Comparison of ENCODE assay signal across 10 mouse cellular contexts in the genomic region with DNA sequence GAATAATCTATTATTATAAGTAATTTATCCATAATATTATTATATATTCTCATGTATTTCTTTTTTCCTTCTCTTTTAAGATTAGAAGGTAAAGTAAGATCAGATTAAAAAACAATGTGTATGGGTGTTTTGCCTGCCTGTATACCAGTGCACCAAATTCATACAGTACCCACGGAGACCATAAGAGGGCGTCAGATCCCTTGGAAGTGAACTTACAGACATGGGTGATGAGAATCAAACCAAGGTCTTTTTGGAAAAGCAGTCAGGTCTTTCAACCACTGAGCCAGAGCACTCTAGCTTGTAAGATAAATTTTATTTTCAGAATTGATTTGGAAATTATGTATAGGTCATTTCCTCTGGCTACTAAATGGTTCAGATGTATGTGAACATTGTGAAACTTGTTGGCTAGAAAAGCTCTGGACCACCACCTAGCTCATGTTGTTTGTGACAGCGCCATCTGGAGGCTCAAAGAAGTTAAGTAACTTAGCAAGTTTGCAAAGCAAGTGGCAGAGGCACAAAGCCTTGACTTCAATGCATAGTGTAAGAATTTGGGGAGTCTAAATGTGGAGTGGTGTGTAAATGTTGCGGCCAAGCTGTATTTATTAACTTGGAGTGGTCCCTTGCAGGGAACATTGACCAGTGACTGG. TPM values are rescaled to one million over a fixed set of nuclear protein-coding genes. Genes with fewer than 3 reads are reported as not detected.
DNase-seq lines count a peak whose midpoint lies in the region; ATAC-seq and TF ChIP-seq lines count a peak whose summit lies in the region.
"Had no signal": no experiment of that assay in that cellular context is flagged by ENCODE, and none has a peak within 500 bp of the region (broad histone marks: within the 10 kb centered on the region; RNA-seq: fewer than 3 reads in every experiment).

No protein-coding gene starts in this region.

- no peak for ATAC-seq in forebrain, postnatal 0 days
- no peak for ATAC-seq in forebrain, embryonic 16.5 days
- no peak for ATAC-seq in midbrain, postnatal 0 days (ENCODE audit: low FRiP score)
- ATAC-seq in midbrain, embryonic 11.5 days (ENCODE audit: low FRiP score): no peak
- ATAC-seq in granulocyte monocyte progenitor cell, adult 5-6 weeks (replicated peaks; ENCODE audit: poor library complexity, severe bottlenecking): peak; percentile 84

- no peak overlapping the region for H3K4me3 ChIP-seq in forebrain, postnatal 0 days (ENCODE audit: low read depth, low read length)
- H3K4me3 ChIP-seq in forebrain, embryonic 16.5 days (replicated peaks; ENCODE audit: low read length): no peak overlapping the region
- no peak overlapping the region for H3K4me3 ChIP-seq in midbrain, postnatal 0 days (ENCODE audit: low read depth, low read length)
- no peak overlapping the region for H3K4me3 ChIP-seq in midbrain, embryonic 11.5 days (ENCODE audit: low read depth, low read length)
- H3K4me3 ChIP-seq: heart, embryonic 13.5 days had no signal

- peak; percentile 31 for DNase-seq in forebrain, postnatal 0 days
- DNase-seq in midbrain, postnatal 0 days (ENCODE audit: low spot score): peak; percentile 44
- DNase-seq in midbrain, embryonic 11.5 days (ENCODE audit: low spot score, missing footprints): no peak
- peak; percentile 64 for DNase-seq in thymus, postnatal 4 days
- DNase-seq in gastrocnemius, postnatal 25 days: no peak
- no peak for DNase-seq in testis, postnatal 10 days (ENCODE audit: low spot score)

- no peak overlapping the region for H3K9ac ChIP-seq in forebrain, postnatal 0 days
- no peak overlapping the region for H3K9ac ChIP-seq in forebrain, embryonic 16.5 days (replicated peaks; ENCODE audit: low read depth, low read length)
- no peak overlapping the region for H3K9ac ChIP-seq in midbrain, postnatal 0 days (replicated peaks; ENCODE audit: low read length, poor library complexity, severe bottlenecking)
- H3K9ac ChIP-seq in midbrain, embryonic 11.5 days (ENCODE audit: low read length): no peak overlapping the region
- H3K9ac ChIP-seq: heart, embryonic 13.5 days had no signal

- no peaks in the 10 kb centered on the region for H3K36me3 ChIP-seq in forebrain, postnatal 0 days (ENCODE audit: insufficient read depth)
- no peaks in the 10 kb centered on the region for H3K36me3 ChIP-seq in forebrain, embryonic 16.5 days (ENCODE audit: control insufficient read depth, insufficient read depth)
- H3K36me3 ChIP-seq in midbrain, postnatal 0 days (ENCODE audit: insufficient read depth, low read length): no peaks in the 10 kb centered on the region
- no peaks in the 10 kb centered on the region for H3K36me3 ChIP-seq in midbrain, embryonic 11.5 days (ENCODE audit: control insufficient read depth, insufficient read depth, low read length)
- H3K36me3 ChIP-seq: heart, embryonic 13.5 days had no signal

- H3K4me2 ChIP-seq in forebrain, postnatal 0 days (ENCODE audit: low read depth): no peak overlapping the region
- no peak overlapping the region for H3K4me2 ChIP-seq in forebrain, embryonic 16.5 days (ENCODE audit: low read length)
- no peak overlapping the region for H3K4me2 ChIP-seq in midbrain, postnatal 0 days (ENCODE audit: low read depth, low read length, poor library complexity, severe bottlenecking)
- no peak overlapping the region for H3K4me2 ChIP-seq in midbrain, embryonic 11.5 days
- H3K4me2 ChIP-seq: heart, embryonic 13.5 days had no signal

- H3K27ac ChIP-seq in forebrain, postnatal 0 days (ENCODE audit: low read depth, low read length): no peak overlapping the region
- H3K27ac ChIP-seq in forebrain, embryonic 16.5 days (ENCODE audit: low read length): no peak overlapping the region
- no peak overlapping the region for H3K27ac ChIP-seq in midbrain, postnatal 0 days (ENCODE audit: low read depth, low read length)
- no peak overlapping the region for H3K27ac ChIP-seq in midbrain, embryonic 11.5 days (ENCODE audit: low read depth, low read length)
- H3K27ac ChIP-seq: heart, embryonic 13.5 days had no signal

- no peaks in the 10 kb centered on the region for H3K27me3 ChIP-seq in forebrain, postnatal 0 days (ENCODE audit: insufficient read depth, low read length)
- no peaks in the 10 kb centered on the region for H3K27me3 ChIP-seq in forebrain, embryonic 16.5 days (replicated peaks; ENCODE audit: control insufficient read depth, insufficient read depth, low read length)
- no peaks in the 10 kb centered on the region for H3K27me3 ChIP-seq in midbrain, postnatal 0 days (ENCODE audit: insufficient read depth, low read length)
- H3K27me3 ChIP-seq in midbrain, embryonic 11.5 days (ENCODE audit: control insufficient read depth, insufficient read depth, low read length): no peaks in the 10 kb centered on the region
- H3K27me3 ChIP-seq: heart, embryonic 13.5 days had no signal

- WGBS in forebrain, postnatal 0 days: 44% methylated on average over 4 of the region's 4 CpGs
- WGBS in forebrain, embryonic 16.5 days: 45% methylated on average over 4 of the region's 4 CpGs
- WGBS in midbrain, postnatal 0 days: 42% methylated on average over 4 of the region's 4 CpGs
- WGBS in midbrain, embryonic 11.5 days: 49% methylated on average over 4 of the region's 4 CpGs

- H3K4me1 ChIP-seq in forebrain, postnatal 0 days (ENCODE audit: insufficient read depth): no peaks in the 10 kb centered on the region
- no peaks in the 10 kb centered on the region for H3K4me1 ChIP-seq in forebrain, embryonic 16.5 days (replicated peaks; ENCODE audit: control insufficient read depth, insufficient read depth, low read length)
- no peaks in the 10 kb centered on the region for H3K4me1 ChIP-seq in midbrain, postnatal 0 days (ENCODE audit: insufficient read depth, low read length)
- H3K4me1 ChIP-seq in midbrain, embryonic 11.5 days (ENCODE audit: control insufficient read depth, insufficient read depth, low read length): no peaks in the 10 kb centered on the region
- H3K4me1 ChIP-seq: heart, embryonic 13.5 days had no signal

- peak; percentile 50 for TF ChIP-seq CTCF in forebrain, postnatal 0 days (IDR thresholded peaks at IDR 0.05; ENCODE audit: low read depth)
- TF ChIP-seq CTCF in midbrain, postnatal 0 days (IDR thresholded peaks at IDR 0.05): peak; percentile 63

- no peaks in the 10 kb centered on the region for H3K9me3 ChIP-seq in forebrain, postnatal 0 days (ENCODE audit: low read length)
- no peaks in the 10 kb centered on the region for H3K9me3 ChIP-seq in forebrain, embryonic 16.5 days (ENCODE audit: control insufficient read depth, low read length)
- no peaks in the 10 kb centered on the region for H3K9me3 ChIP-seq in midbrain, postnatal 0 days (ENCODE audit: low read length)
- H3K9me3 ChIP-seq in midbrain, embryonic 11.5 days (ENCODE audit: control insufficient read depth, low read length): no peaks in the 10 kb centered on the region
- H3K9me3 ChIP-seq: heart, embryonic 13.5 days had no signal

RNA-seq across cellular contexts. Expression of a gene that starts 3.4 kb away (rescaled TPM):
- total RNA-seq in forebrain, postnatal 0 days (2014; rRNA removed): not detected in 2 replicates
- 0.35 TPM in 1 of 2 replicates, not detected in the other for polyA plus RNA-seq in forebrain, postnatal 0 days (2015; fragmentation: Nextera tagmentation; extraction: Ambion mirVana)
- 0.34 and 0.96 TPM in 2 replicates for polyA plus RNA-seq in forebrain, embryonic 16.5 days (2015; fragmentation: Nextera tagmentation; extraction: Ambion mirVana)
- not detected in 2 replicates for total RNA-seq in midbrain, postnatal 0 days (2014; rRNA removed)
- polyA plus RNA-seq in midbrain, postnatal 0 days (2015; fragmentation: Nextera tagmentation; extraction: Ambion mirVana): 0.38 and 0.57 TPM in 2 replicates
- polyA plus RNA-seq in midbrain, embryonic 11.5 days (2014; fragmentation: Nextera tagmentation; extraction: Ambion mirVana): 0.18 and 0.22 TPM in 2 replicates
- total RNA-seq in granulocyte monocyte progenitor cell, adult 5-6 weeks (2014; fragmentation: Nextera tagmentation): not detected in 2 replicates
- total RNA-seq in granulocyte monocyte progenitor cell, adult 5-6 weeks (2017): not detected in 2 replicates
- total RNA-seq in gastrocnemius, postnatal 25 days (2021): not detected

RNA-seq across cellular contexts. Expression of a gene that starts 10.7 kb away (rescaled TPM):
- 8.8 and 14.8 TPM in 2 replicates for total RNA-seq in forebrain, postnatal 0 days (2014; rRNA removed)
- 6.7 and 8.0 TPM in 2 replicates for polyA plus RNA-seq in forebrain, postnatal 0 days (2015; fragmentation: Nextera tagmentation; extraction: Ambion mirVana)
- 17.7 and 18.5 TPM in 2 replicates for polyA plus RNA-seq in forebrain, embryonic 16.5 days (2015; fragmentation: Nextera tagmentation; extraction: Ambion mirVana)
- 10.6 and 11.6 TPM in 2 replicates for total RNA-seq in midbrain, postnatal 0 days (2014; rRNA removed)
- 6.9 and 7.6 TPM in 2 replicates for polyA plus RNA-seq in midbrain, postnatal 0 days (2015; fragmentation: Nextera tagmentation; extraction: Ambion mirVana)
- 1.7 and 2.3 TPM in 2 replicates for polyA plus RNA-seq in midbrain, embryonic 11.5 days (2014; fragmentation: Nextera tagmentation; extraction: Ambion mirVana)
- 10.7 and 27.1 TPM in 2 replicates for total RNA-seq in granulocyte monocyte progenitor cell, adult 5-6 weeks (2014; fragmentation: Nextera tagmentation)
- total RNA-seq in granulocyte monocyte progenitor cell, adult 5-6 weeks (2017): 6.1 and 6.2 TPM in 2 replicates
- 10 to 100 TPM; 12.8 to 42.6 TPM for total RNA-seq in gastrocnemius, postnatal 25 days (2021)

RNA-seq across cellular contexts. Expression of a gene that starts 39.7 kb away (rescaled TPM):
- not detected in 2 replicates for total RNA-seq in forebrain, postnatal 0 days (2014; rRNA removed)
- polyA plus RNA-seq in forebrain, postnatal 0 days (2015; fragmentation: Nextera tagmentation; extraction: Ambion mirVana): not detected in 2 replicates
- polyA plus RNA-seq in forebrain, embryonic 16.5 days (2015; fragmentation: Nextera tagmentation; extraction: Ambion mirVana): 0.50 TPM in 1 of 2 replicates, not detected in the other
- total RNA-seq in midbrain, postnatal 0 days (2014; rRNA removed): not detected in 2 replicates
- not detected in 2 replicates for polyA plus RNA-seq in midbrain, postnatal 0 days (2015; fragmentation: Nextera tagmentation; extraction: Ambion mirVana)
- not detected in 2 replicates for polyA plus RNA-seq in midbrain, embryonic 11.5 days (2014; fragmentation: Nextera tagmentation; extraction: Ambion mirVana)
- total RNA-seq in granulocyte monocyte progenitor cell, adult 5-6 weeks (2014; fragmentation: Nextera tagmentation): not detected in 2 replicates
- total RNA-seq in granulocyte monocyte progenitor cell, adult 5-6 weeks (2017): not detected in 2 replicates
- total RNA-seq in gastrocnemius, postnatal 25 days (2021): not detected
- polyA plus RNA-seq: heart, embryonic 13.5 days; liver, embryonic 16.5 days had no signal

Comparison
In these comparisons a context has a peak if more than half of its experiments do, and no peak if none do; other contexts are left out.
1. DNase-seq: peak in forebrain, postnatal 0 days (single experiment), midbrain, postnatal 0 days (single experiment) and thymus, postnatal 4 days (single experiment); none in midbrain, embryonic 11.5 days (single experiment), gastrocnemius, postnatal 25 days (single experiment) and testis, postnatal 10 days (single experiment).